Mouse (Mus musculus) myocyte (in vitro differentiated cells): ENCODE measurements at regions not wholly inside any gene's neighbourhood (a gene's known extent, or its start where the extent isn't known, plus 50 kb on each side); places are given as distances from the start of the nearest gene placed in this dataset.

Experiments
- E2F4 ChIP-seq: IDR thresholded peaks from one replicate; pipeline ENCODE4 v1.6.1; 2011; ENCODE audit warnings: mild to moderate bottlenecking, control low read depth, moderate library complexity; ENCODE audit not compliant: insufficient read depth
- MAX ChIP-seq: IDR thresholded peaks from one replicate; pipeline ENCODE4 v1.6.1; 2011; ENCODE audit warnings: low read depth, mild to moderate bottlenecking, control low read depth

- TF ChIP-seq E2F4 (no peak), MAX (no peak)
Observed at GRCm38 (mm10) chr7:36859428-36859827, 161.5 kb downstream of the Tshz3 start.
